Mouse (Mus musculus): ENCODE results near the gene Cyp8b1. TPM values are rescaled to one million over a fixed set of nuclear protein-coding genes. Genes with fewer than 3 reads are reported as not detected.

Cyp8b1 gene
- polyA plus RNA-seq, 1 experiment: not detected

DNA sequence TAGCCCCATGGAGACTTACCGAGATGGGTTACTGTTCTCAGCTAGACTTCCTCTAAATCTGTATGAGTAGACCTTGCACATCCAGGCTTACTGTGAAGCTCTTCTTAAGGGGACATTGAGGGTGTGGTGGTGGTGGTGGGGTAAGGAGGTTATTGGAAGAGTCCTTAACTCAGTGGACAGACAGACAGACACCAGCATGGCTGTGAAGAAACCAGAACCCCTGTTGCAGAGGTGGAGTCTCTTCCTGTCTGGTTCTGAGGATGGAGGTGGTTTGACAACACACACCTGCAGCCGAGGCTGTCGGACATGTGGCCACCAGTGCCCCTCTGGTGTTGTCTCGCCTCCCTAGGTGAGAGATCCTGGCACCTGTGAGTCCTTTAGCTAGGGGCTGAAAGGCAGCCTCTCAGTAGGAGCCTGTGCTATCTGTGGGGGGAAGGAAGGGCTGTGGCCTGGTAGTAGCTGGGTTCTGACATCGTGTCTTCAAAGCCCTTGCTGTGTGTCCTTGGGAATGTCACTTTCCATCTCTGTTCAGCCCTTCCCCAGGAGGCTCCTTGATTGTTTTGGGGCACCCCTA is 15.7 kb downstream of the Cyp8b1 start:
- Histone ChIP-seq H3K4me3 (no peak overlapping the region), H3ac (ENCODE audit: control insufficient read depth, insufficient read length) (no peak overlapping the region), H3K4me2 (ENCODE audit: low read depth) (no peak overlapping the region), H3K79me2 (ENCODE audit: control insufficient read depth, insufficient read depth) (no peaks in the 10 kb centered on the region), H3K36me3 (ENCODE audit: control insufficient read depth, insufficient read depth) (no peaks in the 10 kb centered on the region), H3K27me3 (ENCODE audit: control insufficient read depth, insufficient read depth, insufficient read length) (peaks cover 18% of the 10 kb centered on the region)
- TF ChIP-seq SRF (IDR thresholded peaks at IDR 0.05; ENCODE audit: control insufficient read depth, insufficient read length, low read depth) (no peak), TCF3 (IDR thresholded peaks at IDR 0.05; ENCODE audit: insufficient read length, low read depth) (no peak), TCF12 (IDR thresholded peaks at IDR 0.05; ENCODE audit: insufficient read depth, poor library complexity, severe bottlenecking) (no peak), CEBPB (IDR thresholded peaks at IDR 0.05; ENCODE audit: insufficient read depth, poor library complexity, severe bottlenecking) (no peak), MYOD1 (IDR thresholded peaks at IDR 0.05; ENCODE audit: control insufficient read depth in 1 of 3, insufficient read length in 2 of 3, low read depth in 2 of 3) (no peak), POLR2AphosphoS2 (IDR thresholded peaks at IDR 0.05; ENCODE audit: insufficient read length, low read depth) (no peak), USF1 (IDR thresholded peaks at IDR 0.05; ENCODE audit: low read depth) (no peak), REST (IDR thresholded peaks at IDR 0.05; ENCODE audit: insufficient read depth, insufficient read length) (no peak)

DNA sequence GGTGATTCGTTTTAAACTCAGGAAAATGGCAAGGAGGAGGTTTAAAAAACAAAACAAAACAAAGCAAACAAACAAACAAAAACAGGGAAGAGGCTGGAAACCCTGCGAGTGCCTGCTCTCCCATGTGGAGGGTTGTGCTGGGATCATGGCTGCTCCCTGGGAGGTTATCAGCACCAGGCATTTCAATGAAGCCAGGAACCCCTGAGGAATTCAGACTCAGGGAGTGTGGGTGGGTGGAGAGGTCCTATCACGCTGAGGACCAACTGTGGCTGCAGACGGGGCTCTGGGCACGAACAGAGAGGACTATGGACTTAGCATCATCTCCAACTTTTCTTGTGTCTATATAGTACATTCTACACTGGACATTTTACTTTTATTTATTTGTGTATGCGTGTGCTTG is 16.8 kb downstream of the Cyp8b1 start:
- Histone ChIP-seq H3ac (ENCODE audit: control insufficient read depth, insufficient read length) (no peak overlapping the region), H3K4me2 (ENCODE audit: low read depth) (no peak overlapping the region), H3K27me3 (ENCODE audit: control insufficient read depth, insufficient read depth, insufficient read length) (peaks cover 18% of the 10 kb centered on the region), H3K4me3 (no peak overlapping the region), H3K36me3 (ENCODE audit: control insufficient read depth, insufficient read depth) (no peaks in the 10 kb centered on the region), H3K79me2 (ENCODE audit: control insufficient read depth, insufficient read depth) (no peaks in the 10 kb centered on the region)
- TF ChIP-seq POLR2A (IDR thresholded peaks at IDR 0.05; ENCODE audit: insufficient read length, low read depth): no peak
- no peak for TF ChIP-seq MYOG (IDR thresholded peaks at IDR 0.05; ENCODE audit: control insufficient read depth in 1 of 3, insufficient read depth in 1 of 3, insufficient read length in 2 of 3, low read depth in 2 of 3)
- TF ChIP-seq REST (IDR thresholded peaks at IDR 0.05; ENCODE audit: insufficient read depth, insufficient read length): no peak
- no peak for TF ChIP-seq MAX (IDR thresholded peaks at IDR 0.05; ENCODE audit: low read depth)
- no peak for TF ChIP-seq USF1 (IDR thresholded peaks at IDR 0.05; ENCODE audit: low read depth)

DNA sequence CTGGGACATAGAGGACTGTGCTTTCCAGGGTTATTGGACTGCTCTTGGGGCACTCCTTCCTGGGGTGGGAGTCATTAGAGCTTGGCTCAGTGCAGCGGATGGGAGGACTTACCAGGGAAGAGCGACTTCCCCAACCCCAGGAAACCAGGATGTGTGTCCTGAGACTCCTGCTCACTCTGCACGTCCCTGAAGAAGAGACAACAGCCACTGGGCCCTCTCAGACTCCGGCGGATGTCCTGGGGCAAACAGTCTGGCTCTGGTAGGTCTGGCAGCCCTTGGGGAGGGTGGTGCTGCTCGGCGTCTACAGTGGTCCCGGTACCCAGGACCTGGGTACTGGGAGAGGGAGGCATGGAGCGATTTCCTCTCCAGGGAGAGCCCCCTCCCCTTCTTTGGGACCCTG is 17.9 kb downstream of the Cyp8b1 start, which contains the start of gene Ackr2:
Gene Ackr2 (plus strand): TSS at position 111 of the 400 bp plus-strand sequence.
- H3K4me3 ChIP-seq: no peak within 1 kb of the TSS
- TF ChIP-seq MYOD1 (IDR thresholded peaks at IDR 0.05; ENCODE audit: control insufficient read depth in 1 of 3, insufficient read length in 2 of 3, low read depth in 2 of 3): no peak
- no peaks in the 10 kb centered on the region for H3K36me3 ChIP-seq (ENCODE audit: control insufficient read depth, insufficient read depth)
- H3ac ChIP-seq (ENCODE audit: control insufficient read depth, insufficient read length): no peak within 1 kb of the TSS
- peaks cover 18% of the 10 kb centered on the region for H3K27me3 ChIP-seq (ENCODE audit: control insufficient read depth, insufficient read depth, insufficient read length)
- no peaks in the 10 kb centered on the region for H3K79me2 ChIP-seq (ENCODE audit: control insufficient read depth, insufficient read depth)
- no peak within 1 kb of the TSS for H3K4me2 ChIP-seq (ENCODE audit: low read depth)

DNA sequence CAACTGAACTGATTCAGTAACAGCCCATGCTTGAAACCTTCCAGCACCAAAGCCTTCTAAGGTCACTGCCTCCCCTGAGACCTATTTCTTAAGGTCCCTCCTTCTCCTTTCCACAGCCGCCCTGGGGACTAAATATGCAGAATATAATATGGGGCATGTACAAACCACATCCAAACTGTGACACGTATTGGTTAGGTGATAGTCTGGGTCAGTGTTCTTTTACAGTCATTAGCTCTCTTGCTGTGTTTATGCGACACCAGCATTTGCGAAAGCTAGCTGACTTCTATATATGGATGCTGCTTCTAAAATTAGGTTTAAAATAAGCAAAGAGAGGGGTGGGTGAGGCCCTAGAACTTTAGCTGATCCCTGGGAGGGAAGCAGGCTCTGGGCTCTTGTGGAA is 19.3 kb downstream of the Cyp8b1 start:
- no peak overlapping the region for H3K4me2 ChIP-seq (ENCODE audit: low read depth)
- no peaks in the 10 kb centered on the region for H3K79me2 ChIP-seq (ENCODE audit: control insufficient read depth, insufficient read depth)
- no peaks in the 10 kb centered on the region for H3K36me3 ChIP-seq (ENCODE audit: control insufficient read depth, insufficient read depth)
- no peak for TF ChIP-seq CEBPB (IDR thresholded peaks at IDR 0.05; ENCODE audit: insufficient read depth, poor library complexity, severe bottlenecking)
- TF ChIP-seq TCF3 (IDR thresholded peaks at IDR 0.05; ENCODE audit: insufficient read length, low read depth): no peak
- TF ChIP-seq TCF12 (IDR thresholded peaks at IDR 0.05; ENCODE audit: insufficient read depth, poor library complexity, severe bottlenecking): no peak
- no peak for TF ChIP-seq REST (IDR thresholded peaks at IDR 0.05; ENCODE audit: insufficient read depth, insufficient read length)
- TF ChIP-seq MYOG (IDR thresholded peaks at IDR 0.05; ENCODE audit: control insufficient read depth in 1 of 3, insufficient read depth in 1 of 3, insufficient read length in 2 of 3, low read depth in 2 of 3): no peak
- no peak for TF ChIP-seq POLR2A (IDR thresholded peaks at IDR 0.05; ENCODE audit: insufficient read length, low read depth)
- no peak for TF ChIP-seq USF1 (IDR thresholded peaks at IDR 0.05; ENCODE audit: low read depth)
- no peak for TF ChIP-seq MYOD1 (IDR thresholded peaks at IDR 0.05; ENCODE audit: control insufficient read depth in 1 of 3, insufficient read length in 2 of 3, low read depth in 2 of 3)
- no peak for TF ChIP-seq E2F4 (IDR thresholded peaks at IDR 0.05; ENCODE audit: insufficient read depth)
- TF ChIP-seq SRF (IDR thresholded peaks at IDR 0.05; ENCODE audit: control insufficient read depth, insufficient read length, low read depth): no peak
- no peak for TF ChIP-seq MAX (IDR thresholded peaks at IDR 0.05; ENCODE audit: low read depth)
- TF ChIP-seq POLR2AphosphoS2 (IDR thresholded peaks at IDR 0.05; ENCODE audit: insufficient read length, low read depth): no peak
- no peak overlapping the region for H3K4me3 ChIP-seq
- no peak overlapping the region for H3ac ChIP-seq (ENCODE audit: control insufficient read depth, insufficient read length)
- H3K27me3 ChIP-seq (ENCODE audit: control insufficient read depth, insufficient read depth, insufficient read length): peaks cover 18% of the 10 kb centered on the region

DNA sequence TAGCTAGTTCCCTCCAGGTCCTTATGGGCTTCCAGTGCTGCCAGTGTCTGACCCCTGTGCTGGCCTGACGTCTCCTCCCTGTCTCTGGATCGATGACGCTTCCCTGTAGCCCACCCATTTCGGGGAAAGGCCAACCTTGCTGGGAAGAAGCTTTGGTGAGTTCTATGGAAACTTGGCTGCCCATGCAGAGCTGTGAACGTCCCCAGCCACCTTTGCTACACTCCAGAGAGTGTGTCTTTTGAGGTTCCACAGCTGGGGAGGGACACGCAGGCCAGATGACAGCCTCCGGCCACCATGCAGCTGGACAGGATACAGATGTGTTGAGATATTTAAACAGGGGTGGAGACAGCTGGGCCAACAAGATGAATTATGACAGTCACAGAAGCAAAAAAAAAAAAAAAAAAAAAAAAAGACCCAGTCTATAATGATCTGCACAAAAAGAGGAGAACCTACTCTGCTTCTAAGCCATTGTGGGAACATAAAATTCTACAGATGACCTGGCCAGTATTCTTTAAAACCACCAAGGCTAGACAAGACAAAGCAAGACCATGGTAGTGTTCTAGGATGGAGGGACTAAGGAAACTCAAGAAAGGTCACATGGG is 20.6 kb downstream of the Cyp8b1 start:
- Histone ChIP-seq H3K4me3 (no peak overlapping the region), H3K27me3 (ENCODE audit: control insufficient read depth, insufficient read depth, insufficient read length) (peaks cover 18% of the 10 kb centered on the region), H3K4me2 (ENCODE audit: low read depth) (no peak overlapping the region), H3K79me2 (ENCODE audit: control insufficient read depth, insufficient read depth) (no peaks in the 10 kb centered on the region), H3K36me3 (ENCODE audit: control insufficient read depth, insufficient read depth) (no peaks in the 10 kb centered on the region), H3ac (ENCODE audit: control insufficient read depth, insufficient read length) (no peak overlapping the region)
- TF ChIP-seq USF1 (IDR thresholded peaks at IDR 0.05; ENCODE audit: low read depth) (no peak), MYOD1 (IDR thresholded peaks at IDR 0.05; ENCODE audit: control insufficient read depth in 1 of 3, insufficient read length in 2 of 3, low read depth in 2 of 3) (peak in 1 of 3 experiments; percentile 24)
